Mouse (Mus musculus) c-Kit-positive CD71-positive TER-119-positive erythroid progenitor cells, embryonic 14.5 days (primary cell): ENCODE data around the gene Cnn2.

Source experiments
- DNase-seq: peaks from one replicate; pipeline ENCODE4 v3.0.0-alpha.2; 2013; ENCODE audit warnings: low spot score

The Cnn2 gene

DNA sequence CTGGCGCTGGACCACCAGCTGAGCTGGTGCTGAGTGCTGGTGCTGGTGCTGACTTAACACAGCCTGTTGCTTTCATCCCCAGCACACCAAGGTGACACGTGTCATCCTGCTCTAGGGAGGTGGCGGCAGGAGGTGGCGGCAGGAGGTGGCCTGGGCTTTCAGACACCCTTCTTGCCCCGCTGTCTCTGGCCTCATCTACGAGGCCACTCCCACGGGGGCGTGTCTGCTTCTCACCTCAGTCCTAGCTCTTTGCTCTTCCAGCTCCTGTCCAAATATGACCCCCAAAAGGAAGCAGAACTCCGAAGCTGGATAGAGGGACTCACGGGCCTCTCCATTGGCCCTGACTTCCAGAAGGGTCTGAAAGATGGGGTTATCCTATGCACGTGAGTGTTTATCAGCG is 2.7 kb downstream of the Cnn2 start:
- no peak for DNase-seq

DNA sequence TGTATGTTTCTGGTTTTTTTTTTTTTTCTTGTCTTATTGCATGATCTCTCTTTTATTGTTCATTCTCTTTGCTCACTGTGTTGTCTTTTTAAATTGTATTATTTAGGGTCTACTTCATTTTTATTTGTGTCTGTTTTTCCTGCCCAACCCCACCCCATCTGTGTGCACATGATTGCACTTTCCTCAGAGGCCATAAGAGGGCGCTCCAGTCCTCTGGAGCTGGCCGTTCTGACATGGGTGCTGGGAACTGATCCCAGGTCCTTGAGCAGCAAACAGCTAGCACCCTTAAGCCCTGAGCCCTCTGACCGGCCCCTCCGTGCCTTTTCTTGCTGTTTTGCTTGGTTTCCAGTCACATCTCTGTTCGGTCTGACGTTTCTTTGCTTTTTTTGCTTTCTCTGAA is 3.2 kb downstream of the Cnn2 start:
- DNase-seq: no peak

DNA sequence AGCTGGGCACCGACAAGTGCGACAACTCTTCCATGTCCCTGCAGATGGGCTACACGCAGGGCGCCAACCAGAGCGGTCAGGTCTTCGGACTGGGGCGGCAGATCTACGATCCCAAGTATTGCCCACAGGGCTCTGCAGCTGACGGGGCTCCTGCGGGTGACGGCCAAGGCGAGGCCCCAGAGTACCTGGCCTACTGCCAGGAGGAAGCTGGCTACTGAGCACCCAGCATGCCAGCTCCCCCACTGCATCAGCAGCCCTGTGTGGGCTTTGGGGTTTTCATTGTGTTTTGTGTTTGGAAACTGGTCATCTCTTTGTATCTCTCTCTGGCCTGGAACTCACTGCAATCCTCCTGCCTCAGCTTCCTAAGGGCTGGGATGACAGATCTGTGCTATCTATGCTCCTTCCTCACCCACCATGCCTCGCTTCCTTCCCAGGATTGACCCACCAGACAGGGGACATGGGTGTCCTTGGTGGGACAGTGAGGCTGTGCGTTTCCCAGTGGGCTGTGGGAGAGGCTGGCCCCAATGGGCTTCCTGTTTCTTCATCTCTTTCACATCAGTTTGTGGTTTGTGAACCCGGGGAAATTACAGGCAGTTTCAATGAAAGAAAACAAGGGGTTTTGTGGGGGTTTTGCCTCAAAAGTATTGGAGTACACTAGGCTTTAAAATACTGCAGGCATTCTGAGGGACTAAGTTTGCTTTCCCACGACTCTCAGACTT is 6.2 kb downstream of the Cnn2 start:
- DNase-seq: no peak

DNA sequence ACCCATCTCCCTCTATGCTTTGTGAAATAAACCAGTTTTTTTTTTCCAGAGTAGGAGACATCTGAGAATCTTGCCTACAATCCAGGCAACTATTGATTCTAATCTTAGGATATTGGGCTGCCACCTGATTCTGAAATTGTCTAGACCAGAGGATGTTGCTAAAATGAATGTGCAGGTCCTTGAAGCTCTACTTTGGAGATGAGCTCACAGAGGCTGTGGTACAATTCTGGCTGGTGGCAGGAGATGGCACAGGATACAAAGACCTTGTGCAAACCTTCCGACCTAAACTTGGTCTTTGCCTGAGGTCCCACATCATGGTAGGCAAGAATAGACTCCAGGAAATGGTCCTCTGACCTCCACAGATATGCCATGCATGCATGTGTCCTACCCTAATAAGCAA is 7.3 kb downstream of the Cnn2 start:
- no peak for DNase-seq

DNA sequence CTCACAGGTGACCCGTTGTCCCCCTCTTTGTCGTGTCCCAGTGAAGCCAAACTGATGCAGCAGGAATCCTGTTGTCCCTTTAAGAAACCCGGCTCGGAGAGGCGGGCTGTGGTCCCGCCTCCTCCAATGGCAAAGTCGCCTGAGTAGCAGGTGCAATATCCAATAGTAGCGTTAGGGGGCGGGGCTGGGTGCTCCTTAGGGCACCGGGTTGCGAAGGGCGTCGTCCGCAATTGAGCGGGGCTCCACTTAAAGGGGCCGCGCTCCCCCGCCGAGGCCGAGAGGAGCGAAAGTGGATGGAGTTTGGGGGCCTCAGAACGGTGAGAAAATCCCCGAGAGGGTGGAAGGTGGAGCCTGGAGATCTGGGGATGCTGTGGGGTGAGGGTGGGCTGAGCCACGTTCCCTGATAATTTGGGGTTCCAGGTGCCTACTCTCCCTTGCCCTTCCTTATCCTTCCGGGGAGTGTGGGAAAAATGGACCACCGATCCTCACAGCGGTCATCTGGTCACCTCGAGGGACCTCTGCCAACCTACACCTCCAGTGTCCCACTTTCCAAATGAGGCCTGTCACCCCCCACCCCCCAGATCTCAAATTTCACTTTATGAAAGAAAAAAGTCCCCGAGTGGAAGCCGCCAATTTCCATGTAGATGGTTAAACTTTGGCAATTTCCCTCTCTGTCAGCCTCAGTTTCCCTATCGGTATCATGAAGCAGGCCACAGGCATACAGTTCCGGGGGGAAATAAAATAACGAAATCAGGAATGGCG is 8.1 kb downstream of the Cnn2 start, which contains the start of gene Abca7:
TSS of gene Abca7 (plus strand) at position 223 of the 762 bp plus-strand sequence.
- DNase-seq: peak; percentile 97

DNA sequence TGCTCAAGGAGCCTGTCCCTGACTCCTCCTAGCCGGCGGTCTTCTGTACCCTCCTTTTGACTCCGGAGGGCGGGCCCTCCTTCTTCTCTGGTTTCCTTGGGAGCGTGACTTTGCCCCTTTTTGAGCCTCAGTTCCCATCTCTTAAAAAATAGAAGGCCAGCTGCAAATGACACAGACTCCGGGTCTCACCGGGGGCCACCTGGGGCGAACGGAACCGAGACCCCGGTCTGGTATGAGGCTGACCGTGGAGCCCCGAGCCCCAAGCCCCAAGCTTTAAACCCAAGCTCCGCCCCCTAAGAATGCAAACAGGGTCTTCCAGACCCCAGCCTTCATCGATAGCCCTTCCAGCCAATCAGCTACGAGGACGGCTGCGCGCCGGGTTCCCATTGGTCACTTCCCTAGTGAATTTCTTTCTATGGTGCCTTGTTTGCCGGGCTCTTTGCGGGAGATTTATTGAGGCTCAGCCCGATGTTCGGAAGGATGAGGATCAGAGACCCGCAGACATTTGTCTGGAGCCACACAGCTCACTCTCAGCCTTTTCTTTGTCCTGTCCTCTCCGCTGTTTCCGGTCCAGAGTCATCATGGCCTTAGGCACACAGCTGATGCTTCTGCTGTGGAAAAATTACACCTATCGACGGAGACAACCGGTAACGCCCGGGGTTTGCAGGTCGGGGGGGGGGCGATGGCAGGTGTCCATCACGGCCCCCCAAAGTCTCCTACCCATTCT is 8.8 kb downstream of the Cnn2 start:
- peak; percentile 85 for DNase-seq

DNA sequence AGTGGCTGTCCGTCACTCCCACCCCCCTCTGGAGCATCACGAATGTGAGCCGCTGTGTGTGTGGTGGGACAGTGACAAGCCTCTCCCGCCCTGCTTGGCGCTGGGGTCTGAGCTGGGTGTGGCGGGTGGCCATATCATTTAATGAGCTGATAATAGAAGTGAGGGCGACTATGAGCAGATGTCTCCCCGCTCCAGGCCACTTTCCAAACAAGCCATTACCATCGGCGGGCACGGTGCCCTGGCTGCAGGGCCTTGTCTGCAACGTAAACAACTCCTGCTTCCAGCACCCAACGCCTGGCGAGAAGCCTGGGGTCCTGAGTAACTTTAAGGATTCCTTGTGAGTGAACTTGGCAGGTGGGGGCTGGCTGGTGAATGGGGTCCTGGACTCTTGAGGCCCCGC is 9.4 kb downstream of the Cnn2 start:
- no peak for DNase-seq

DNA sequence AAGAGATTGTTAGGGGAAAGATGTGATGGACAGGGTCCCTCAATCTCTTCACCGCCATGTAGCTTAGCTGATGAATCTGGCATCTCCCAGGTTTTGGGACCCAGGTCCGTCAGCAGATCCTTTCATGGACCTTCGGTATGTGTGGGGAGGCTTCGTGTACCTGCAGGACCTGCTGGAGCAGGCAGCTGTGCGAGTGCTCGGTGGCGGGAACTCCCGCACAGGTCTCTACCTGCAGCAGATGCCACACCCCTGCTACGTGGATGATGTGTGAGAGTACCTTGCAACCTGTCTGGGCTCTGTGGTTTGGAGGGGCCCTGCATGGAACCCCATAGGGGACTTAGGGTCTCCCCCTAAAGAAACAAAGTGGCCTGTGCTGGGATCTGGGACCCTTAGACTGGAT is 13.6 kb downstream of the Cnn2 start:
- DNase-seq: no peak

DNA sequence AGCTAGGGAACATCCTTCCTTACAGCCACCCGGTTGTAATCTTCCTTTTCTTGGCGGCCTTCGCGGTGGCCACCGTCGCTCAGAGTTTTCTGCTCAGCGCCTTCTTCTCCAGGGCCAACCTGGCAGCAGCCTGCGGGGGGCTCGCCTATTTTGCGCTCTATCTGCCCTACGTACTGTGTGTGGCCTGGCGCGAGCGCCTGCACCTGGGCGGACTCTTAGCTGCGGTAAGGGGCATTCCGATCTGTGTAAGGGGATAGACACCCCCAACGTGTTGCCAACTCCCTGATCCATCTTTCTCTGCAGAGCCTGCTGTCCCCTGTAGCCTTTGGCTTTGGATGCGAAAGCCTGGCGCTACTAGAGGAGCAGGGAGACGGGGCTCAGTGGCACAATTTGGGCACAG is 14.4 kb downstream of the Cnn2 start:
- DNase-seq: no peak

DNA sequence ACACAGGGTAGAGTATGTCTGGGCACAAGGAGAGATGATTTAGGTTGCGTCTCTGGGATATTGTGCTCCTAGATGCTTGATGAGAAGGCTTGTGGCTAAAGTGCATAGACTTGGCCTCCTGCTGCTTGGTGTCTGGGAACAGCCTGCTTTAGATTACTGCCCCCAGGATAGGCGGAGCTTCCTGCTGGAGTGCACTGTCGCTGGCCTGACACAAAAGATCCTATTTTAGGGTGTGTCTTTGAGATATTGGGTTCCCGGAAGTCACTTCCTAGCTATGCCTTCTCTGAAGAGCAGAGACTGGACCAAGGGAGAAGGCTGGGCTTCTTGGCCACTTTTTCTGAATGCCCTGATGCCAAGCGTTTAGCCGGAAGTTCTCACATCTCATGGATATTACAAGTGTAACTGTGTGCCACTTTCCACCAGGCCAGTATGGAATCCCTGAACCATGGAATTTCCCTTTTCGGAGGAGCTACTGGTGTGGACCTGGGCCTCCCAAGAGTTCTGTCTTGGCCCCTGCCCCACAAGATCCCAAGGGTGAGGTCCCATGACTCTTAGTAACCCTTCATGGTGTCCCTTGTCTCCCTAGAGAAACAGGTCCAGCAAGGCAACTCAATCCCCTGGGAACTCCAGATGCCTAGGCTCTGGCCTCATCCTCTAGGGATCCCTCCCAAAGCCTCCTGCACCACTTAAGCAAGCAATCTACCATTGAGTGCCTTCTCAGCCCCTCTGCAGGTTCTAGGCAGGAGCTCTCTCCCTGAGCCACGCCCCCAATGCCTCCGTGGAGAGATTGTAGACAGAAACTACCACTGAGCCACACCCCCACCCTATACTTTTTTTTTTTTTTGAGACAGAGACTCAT is 15.2 kb downstream of the Cnn2 start:
- no peak for DNase-seq

DNA sequence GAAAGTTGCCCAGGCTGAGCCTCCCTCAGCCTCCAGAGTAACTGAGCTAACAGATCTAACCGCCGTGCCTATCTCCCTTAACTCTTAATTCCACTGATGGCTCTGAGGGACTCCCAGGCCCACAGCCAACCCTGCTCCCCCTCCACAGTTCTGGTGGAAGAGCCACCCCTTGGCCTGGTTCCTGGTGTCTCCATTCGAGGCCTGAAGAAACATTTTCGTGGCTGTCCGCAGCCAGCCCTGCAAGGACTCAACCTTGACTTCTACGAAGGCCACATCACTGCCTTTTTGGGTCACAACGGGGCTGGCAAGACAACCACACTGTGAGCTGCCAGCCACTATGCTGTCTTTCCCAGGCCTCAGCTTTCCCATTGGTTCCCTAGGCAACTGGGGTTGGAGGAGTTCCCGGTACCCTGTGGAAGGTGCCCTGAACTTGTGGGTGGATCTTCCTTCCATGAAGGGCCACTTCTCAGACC is 15.9 kb downstream of the Cnn2 start:
- no peak for DNase-seq

DNA sequence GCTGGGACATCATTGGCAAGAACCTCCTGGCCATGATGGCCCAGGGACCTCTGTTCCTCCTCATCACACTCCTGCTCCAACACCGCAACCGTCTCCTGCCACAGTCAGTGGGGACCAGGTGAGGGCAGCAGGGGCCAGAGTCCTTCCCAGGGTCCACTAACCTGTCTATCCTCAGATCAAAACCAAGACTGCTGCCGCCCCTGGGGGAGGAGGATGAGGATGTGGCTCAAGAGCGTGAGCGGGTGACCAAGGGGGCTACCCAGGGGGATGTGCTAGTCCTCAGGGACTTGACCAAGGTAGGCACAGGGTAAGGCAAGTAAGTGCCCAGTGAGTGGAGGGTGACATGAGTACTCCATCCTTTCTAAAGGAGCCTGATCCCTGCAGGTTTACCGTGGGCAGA is 23.4 kb downstream of the Cnn2 start:
- DNase-seq: no peak

DNA sequence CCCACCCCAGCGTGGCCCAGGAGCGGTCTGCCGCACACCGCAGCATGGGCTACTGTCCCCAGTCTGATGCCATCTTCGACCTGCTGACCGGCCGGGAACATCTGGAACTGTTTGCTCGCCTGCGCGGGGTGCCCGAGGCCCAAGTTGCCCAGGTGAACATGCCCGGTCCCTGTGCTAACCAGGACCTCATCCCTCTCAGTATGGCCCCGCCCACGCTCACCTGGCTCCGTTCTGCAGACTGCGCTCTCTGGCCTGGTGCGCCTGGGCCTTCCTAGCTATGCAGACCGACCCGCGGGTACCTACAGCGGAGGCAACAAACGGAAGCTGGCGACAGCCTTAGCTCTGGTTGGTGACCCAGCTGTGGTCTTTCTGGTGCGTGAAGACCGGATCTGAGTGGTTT is 25.2 kb downstream of the Cnn2 start:
- no peak for DNase-seq

DNA sequence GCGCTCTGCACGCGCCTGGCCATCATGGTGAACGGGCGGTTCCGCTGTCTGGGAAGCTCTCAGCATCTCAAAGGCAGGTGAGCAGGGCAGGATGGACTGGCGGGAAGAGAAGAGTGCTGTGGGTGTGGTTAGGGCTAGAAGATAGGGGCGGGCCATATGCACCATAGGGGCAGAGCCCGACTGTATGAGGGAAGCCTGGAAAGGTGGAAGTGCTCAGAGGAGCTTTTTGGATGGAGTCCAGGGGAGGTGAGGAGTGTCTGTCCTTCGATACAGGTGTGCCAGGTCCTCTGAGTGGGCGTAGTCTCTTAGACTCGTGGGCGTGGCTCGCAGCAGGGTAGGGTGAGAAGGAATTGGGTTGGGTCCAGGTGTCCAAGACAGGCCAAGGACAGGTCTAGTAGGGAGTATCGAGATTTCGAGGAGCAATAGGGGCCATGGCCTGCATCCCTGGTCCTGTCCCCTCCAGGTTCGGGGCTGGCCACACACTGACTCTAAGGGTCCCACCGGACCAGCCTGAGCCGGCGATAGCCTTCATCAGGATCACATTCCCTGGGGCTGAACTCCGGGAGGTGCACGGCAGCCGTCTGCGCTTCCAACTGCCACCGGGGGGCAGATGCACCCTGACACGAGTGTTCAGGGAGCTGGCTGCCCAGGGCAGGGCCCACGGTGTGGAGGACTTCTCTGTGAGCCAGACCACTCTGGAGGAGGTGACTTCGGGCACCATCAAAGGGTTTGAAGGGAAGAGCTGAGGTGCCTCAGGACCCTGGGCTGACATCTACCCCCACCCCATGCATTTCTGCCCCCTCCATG is 26.3 kb downstream of the Cnn2 start:
- DNase-seq: no peak

DNA sequence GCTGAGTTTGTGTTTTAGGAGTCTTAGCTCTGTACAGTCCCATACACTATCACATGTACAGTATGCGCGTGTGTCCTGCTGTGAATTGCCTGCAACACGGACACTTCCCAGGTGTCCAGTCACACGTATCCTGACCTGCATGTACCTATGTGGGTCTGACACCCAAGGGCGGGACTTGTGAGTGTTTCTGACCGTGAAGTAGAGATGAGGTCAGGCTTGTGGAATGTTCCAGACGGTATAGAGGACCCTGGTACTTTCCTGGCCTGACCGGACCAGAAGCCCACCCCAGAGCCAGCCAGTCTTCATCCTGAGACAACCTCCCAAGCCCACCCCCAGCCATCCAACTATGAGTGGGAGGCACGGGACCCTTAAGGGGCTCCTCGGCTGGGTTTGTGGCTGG is 27.2 kb downstream of the Cnn2 start:
- no peak for DNase-seq

DNA sequence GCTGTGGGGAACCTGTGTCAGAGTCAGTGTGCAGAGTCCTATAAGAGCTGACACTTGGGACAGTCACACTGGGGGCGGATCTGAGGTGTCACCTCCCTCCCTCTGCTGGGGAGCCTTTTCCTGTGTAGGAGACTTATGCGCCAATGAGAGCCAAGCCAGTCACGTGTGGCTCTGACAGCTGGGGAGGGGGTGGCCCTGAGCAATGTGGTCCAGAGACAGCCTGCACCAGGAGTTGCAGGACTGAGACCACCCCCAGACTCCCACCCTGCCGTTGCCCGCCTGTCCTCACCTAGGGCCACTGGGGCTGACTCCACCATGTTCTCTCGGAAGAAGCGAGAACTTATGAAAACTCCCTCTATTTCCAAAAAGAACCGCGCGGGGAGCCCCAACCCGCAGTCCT is 28.1 kb downstream of the Cnn2 start, which contains the start of gene Arhgap45:
TSS of gene Arhgap45 (plus strand) at position 143 of the 400 bp plus-strand sequence.
- DNase-seq: peak; percentile 73

DNA sequence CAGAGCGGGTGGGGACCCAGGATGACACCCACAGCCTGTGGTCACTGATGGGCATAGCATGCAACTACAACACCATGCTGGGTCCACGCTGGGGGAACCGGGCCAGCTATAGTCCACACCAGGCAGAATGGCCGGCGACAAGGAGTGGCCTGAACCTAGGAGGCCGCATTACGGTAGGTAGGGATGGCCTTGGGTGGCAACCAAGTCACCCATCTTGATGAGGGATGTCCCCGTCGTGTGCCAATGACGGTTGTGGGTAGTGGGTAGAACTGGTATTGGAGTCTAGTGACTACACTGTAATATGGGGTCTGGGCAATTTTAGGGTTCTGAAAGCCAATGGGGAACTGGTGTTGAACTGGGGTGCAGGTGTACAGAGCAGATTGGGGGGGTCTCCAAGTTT is 28.5 kb downstream of the Cnn2 start:
- no peak for DNase-seq

DNA sequence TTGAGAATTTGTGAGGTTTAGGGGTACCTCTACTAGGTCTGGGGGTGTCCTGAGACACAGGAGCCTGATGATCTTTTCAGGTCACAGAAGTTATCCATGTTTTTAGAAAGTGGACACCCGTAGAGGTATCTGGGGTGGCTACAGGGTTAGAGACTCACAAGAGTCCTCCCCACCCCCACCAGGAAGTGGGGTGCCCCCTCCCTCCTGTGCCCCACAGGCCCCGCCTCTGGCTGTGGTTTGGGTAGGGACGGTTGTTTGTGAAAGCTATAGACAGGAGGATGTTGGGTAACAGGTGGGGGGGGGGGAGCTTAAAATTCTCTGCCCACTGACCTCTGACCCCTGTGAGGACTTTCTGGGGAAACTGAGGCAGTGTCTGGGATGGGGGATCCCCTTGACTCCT is 29.0 kb downstream of the Cnn2 start:
- no peak for DNase-seq

DNA sequence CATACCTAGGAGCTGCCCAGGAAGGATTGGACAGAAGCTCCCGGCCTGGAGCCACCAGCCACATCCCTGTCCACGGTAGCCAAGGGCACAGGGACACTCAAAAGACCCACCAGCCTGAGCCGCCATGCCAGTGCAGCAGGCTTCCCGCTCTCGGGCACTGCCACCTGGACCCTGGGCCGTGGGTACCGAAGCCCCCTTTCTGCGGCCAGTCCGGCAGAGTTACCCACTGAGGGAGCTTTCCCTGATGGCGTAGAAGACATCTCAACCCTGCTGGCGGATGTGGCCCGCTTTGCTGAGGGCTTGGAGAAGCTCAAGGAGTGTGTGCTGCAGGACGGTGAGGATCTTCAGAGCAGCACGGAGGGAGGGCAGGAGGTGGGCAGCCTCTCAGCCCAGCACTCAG is 29.4 kb downstream of the Cnn2 start:
- no peak for DNase-seq

DNA sequence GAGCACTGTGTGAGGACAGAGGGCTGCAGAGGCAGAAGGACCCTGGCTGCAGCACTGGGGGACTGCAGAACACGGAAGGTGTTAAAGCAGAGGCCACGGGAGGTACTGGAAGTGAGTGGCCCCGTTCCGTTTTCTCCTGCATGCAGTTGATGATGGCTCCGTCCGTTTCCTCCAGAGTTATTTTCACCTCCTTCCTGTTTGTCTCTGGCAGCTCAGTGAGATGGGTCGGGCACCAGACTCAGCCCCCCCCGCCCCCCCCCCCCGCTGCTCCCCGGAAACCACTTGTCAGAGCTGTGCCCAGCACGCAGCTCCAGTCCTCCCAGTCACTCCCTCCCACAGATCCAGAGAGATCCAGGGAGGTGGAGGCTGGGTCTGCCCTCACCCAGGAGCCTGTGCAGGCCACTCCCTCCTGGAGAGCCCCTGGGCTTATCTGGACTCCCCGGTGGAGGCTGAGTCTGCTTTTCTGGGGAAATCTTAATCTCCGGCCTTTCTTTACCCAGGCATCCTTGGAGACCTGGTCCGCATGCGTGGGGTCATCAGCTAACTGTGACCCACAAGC is 30.4 kb downstream of the Cnn2 start:
- DNase-seq: no peak
